Mouse (Mus musculus): ENCODE measurements at regions not wholly inside any gene's neighbourhood (a gene's known extent, or its start where the extent isn't known, plus 50 kb on each side); places are given as distances from the start of the nearest gene placed in this dataset.

DNA sequence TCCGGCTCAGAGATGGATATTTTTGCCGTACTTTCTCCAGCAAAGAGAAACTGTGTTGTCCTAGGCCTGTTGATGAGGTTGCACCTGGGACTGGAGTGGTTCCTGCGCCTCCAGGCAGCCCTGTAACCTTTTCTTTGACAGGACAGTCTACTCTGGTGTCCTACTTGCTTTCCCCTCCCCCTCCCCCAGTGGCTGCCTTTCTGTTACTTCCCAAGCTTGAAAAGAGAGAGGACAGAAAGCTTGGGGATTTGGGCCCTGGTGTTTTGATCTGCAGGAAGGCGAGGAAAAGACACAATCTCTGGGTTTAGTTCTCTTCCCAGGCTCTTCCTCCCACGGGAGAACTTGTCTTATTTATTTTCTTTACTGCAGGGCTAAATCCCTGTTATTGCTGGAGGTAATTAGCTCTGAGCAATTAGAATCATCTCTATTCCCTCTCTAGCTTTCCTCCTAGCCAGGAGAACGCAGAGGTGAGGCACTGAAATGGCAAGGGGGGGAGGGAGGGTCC is 333.2 kb upstream of the Auts2 start:
- no peak for ATAC-seq (replicated peaks; ENCODE audit: low read depth, poor library complexity, severe bottlenecking)

DNA sequence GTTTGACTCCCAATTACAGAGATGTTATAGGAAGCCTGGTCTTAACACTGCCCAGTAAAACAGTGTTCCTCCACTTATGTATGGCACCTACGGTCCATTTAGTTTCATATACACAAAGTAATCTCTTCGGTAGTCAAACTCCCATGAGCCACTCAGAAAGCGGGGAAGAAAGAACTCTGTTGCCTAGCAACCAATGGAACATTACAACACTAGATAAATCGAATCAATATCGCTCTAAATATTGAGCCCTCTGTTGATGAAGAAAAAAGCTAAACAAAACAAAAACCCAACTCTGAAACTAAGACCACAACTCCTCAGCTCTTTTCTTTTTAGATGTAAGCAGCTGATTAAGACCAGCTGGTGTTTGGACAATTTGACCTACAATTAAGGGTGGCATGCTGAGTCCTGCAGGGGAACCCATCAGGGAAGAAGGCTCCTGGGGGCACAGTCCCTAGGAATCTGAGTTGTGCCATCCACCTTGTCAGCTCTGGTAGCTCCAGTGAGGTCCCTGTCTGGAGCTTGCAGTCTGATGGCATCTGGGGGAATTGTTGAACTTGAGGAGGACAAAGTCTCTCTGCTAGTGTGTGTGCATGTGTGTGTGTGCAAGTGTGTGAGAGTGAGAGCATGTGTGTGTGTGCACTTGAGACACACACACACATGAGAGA is 315.8 kb upstream of the Auts2 start:
- ATAC-seq (replicated peaks; ENCODE audit: low read depth, poor library complexity, severe bottlenecking), result no peak

DNA sequence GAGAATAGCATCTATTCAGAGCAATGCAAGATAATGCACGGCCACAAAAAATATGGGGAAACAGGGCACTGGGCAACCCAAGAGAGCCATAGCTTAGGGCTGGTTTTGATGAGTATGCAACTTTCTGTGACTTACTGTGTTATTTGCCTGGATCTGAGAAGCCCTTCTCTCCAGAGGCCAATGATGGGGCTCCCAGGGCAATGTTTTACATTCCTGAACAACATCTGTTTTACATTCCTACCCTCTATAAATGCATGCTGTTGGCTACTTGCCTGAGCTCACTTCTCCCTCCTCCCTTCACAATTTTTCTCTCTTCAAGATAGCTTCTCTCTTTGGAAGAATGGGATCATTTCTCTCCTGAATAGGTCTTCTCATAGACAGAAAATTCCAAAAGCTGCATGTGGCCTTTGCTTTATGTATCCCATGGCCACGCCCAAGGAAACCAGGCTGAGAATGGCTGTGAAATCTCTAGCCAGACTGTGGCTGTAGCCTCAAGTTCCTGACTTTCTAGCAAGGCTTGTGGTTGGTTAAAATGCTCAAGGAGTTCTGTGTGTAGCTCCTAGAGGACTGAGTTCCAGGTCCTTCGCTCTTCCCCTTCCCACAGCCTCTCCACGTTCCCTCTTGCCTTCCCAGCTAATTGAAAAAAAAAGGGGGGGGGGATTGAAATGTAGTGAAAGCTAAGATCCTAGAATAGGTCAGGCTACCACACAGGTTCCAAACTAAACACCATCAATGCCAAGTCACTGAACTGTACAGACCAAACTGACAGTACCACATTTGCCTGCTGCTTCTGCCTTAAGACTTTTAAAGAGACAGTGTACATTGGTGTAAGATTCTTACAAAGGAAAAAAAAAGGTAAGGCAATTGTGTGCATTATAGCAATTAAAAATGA is 312.7 kb upstream of the Auts2 start:
- ATAC-seq (replicated peaks; ENCODE audit: low read depth, poor library complexity, severe bottlenecking), result no peak

DNA sequence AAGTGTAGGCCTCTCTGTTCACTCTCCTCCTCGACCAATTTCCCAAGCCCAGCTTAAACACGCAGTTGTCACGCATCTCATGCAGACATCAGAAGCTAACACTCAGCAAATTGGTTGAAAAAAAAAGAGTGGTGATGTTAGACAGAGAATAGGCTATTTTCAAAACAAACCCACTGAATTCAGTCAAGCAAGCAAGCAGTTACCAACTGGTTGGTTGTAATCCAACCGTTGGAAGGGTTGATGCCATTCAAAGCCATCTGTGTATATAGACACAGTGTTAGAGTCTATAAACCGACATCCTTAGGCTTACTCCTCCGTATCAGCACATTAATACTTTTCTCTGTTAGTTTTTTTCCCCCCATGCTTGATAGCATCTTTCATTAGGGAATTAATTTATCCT is 307.6 kb upstream of the Auts2 start:
- no peak for ATAC-seq (replicated peaks; ENCODE audit: low read depth, poor library complexity, severe bottlenecking)

DNA sequence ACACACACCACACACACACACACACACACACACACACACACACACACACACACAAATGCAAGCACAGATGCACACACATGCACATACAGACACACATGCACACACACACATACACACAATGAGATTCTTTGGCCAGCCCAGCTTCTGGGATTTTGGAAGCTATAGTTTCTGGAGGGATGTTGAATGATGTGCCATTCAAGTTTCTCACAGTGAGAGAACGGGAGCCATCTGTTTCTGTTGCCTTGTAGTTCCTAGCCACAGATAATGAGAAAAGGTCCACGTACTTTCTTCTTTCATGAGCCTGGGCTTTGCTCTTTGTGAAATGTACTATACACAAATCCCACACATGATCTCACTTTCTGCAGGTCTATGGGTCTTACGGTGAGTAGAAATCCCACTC is 304.9 kb upstream of the Auts2 start:
- no peak for ATAC-seq (replicated peaks; ENCODE audit: low read depth, poor library complexity, severe bottlenecking)

DNA sequence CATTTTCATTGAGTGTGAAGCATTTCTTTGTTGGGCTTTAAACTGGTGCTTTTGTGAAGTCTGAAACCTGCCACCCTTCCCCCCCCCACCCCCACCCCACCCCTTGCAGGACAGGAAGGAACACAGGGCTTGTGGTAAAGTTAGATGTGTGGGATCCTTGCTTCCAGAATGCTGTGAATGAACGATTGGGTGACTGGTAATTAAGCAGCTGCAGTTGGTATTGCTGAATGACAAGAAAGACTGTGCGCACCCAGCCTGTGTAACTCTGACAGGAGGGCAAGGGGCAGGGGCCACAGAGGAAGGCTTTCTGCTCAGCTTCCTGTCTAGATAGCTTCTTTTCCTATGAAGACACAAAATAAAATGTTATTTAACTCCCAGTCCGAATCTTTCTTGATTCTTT is 300.1 kb upstream of the Auts2 start:
- ATAC-seq (replicated peaks; ENCODE audit: low read depth, poor library complexity, severe bottlenecking), result no peak

DNA sequence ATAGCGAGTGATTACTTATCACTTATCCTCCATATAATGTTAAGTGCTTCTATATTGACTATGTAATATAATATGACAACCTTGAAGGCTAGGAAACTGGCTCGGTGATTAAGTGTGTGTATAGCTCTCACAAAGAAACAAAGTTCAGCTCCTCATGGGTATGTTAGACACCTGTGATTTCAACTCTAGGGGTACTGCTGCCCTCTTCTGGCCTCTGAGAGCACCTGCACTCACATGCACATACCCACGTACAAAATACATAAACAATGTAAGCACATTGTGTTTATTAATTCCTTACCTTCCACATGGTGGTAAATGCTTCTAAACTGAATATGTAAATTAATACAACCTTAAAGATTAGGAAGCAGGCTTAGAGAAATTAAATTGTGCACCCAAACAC is 298.6 kb upstream of the Auts2 start:
- no peak for ATAC-seq (replicated peaks; ENCODE audit: low read depth, poor library complexity, severe bottlenecking)

DNA sequence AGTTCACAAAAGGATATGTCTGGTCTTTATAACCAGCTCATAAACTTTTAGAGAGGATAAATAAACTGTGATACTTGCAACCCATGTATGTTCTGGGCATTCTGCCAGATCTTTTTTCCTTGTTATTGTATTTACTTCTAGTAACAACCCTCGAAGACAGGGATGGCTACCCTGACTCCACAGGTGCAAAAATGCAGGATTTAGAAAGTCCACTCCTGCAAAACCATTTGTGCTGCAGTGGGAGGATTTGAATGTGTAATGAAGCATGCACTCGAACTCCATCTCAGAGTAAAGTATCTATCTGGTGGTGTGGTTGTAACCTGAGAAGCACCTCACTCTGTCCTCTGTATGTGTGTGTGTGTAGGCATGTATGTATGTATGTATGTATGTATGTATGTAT is 294.3 kb upstream of the Auts2 start:
- no peak for ATAC-seq (replicated peaks; ENCODE audit: low read depth, poor library complexity, severe bottlenecking)

DNA sequence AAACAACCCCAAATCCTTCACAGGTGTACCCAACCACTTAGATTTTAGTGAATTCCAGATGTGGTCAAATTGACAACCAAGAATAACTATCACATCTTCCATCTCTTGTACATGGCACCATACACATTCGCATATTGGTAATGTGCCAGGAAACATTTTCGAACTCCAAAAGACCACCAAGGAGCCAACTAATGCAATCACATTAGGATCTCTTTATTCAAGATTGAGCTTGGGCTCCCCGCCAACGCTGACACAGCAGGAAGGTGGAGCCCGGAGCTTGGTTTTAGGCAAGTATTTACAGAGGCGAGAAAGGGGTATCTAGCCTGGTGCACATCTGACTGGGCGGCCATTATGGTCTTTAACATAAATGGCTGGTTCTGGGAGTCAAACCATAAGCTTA is 285.8 kb upstream of the Auts2 start:
- ATAC-seq (replicated peaks; ENCODE audit: low read depth, poor library complexity, severe bottlenecking), result no peak

DNA sequence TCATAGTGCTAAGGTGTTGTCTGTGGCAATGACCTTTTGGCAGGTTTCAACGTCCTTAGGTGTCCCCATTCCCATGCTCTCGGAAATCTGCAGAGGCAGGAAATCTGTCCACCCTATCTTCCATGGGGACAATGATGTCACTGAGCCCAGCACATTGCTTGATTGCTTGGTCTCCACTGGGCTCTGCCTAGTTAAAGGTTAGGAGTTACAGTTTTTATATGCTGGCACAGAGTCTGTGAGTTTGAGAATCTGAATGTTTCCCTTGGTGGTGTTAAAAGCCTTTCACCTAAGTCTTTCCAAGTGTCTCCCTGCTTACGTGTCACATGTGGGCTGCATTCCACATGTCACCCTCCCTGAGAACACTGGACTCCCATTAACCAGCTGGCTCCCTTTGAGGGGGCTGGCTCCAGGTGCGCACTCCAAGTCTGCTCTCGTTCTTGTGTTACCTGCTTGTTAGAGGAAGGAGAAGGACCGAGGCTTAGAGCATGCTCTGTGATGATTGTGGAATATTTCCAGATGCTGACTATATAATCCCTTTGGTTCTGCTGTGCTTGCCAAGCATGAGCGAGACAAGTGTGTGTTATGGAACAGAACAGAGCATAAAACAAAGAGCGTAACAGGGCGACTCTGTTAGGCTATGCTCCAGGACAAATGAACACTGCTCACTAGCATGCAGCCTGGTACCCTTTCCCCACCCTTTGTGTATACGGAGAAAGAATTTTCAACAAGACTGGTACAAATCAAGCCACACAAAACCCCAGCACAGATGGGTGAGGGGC is 284.6 kb upstream of the Auts2 start:
- ATAC-seq (replicated peaks; ENCODE audit: low read depth, poor library complexity, severe bottlenecking), result no peak

DNA sequence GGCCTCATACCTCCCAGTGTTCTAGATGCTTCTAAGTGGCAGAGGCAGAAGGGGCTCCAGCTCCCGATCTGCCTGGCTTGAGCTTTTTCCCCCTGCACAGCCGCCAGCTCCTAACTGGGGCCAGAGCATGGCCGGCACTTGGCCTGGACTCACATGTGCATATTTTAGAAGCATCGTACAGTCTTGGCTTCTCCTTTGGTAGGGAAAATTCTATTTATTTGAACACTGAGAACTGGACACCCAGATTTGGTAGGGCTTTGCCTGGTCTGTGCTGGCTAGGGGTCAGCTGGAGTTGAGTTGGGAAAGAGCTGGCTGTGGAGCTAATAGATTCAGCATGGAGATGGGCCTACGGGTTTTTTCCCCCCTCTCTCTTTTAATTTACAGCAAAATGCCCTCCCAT is 282.9 kb upstream of the Auts2 start:
- ATAC-seq (replicated peaks; ENCODE audit: low read depth, poor library complexity, severe bottlenecking), result no peak

DNA sequence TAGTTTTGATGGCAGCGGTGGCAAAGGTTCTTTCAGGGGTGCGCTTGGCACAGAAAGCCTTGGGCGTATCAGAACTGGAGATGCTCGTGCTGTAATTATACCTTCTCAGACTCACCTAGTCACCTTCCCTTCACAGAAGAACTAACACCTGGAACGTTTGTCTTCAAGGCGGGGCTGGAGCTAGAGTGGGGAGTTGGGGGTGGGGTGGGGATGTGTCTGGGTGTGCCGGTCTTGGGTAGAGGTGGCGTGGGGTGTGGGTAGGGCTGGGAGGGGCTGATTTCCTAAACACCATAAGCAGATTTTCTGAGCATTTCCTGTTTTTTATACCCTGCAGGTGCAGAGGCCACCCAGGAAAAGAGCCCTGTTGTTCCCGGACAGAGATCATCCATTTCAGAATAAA is 274.5 kb upstream of the Auts2 start:
- ATAC-seq (replicated peaks; ENCODE audit: low read depth, poor library complexity, severe bottlenecking), result no peak

DNA sequence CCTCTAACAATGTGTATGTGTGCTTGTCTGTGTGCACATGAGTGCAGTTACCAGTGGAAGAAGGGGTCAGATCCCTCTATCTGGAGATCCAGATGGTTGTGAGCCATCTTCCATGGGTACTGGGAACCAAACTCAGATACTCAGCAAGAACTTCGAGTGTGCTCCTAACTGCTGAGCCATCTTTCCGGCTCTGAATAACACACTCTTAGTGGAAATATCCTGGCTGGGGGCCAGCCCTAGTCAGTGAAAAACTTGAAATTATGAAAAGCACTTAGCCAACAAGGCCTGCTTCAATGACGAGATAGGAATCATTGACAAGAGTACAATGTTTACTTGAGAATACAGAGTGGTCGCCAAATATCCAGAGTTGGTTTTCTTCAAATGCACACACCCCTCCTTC is 266.0 kb upstream of the Auts2 start:
- ATAC-seq (replicated peaks; ENCODE audit: low read depth, poor library complexity, severe bottlenecking), result no peak

DNA sequence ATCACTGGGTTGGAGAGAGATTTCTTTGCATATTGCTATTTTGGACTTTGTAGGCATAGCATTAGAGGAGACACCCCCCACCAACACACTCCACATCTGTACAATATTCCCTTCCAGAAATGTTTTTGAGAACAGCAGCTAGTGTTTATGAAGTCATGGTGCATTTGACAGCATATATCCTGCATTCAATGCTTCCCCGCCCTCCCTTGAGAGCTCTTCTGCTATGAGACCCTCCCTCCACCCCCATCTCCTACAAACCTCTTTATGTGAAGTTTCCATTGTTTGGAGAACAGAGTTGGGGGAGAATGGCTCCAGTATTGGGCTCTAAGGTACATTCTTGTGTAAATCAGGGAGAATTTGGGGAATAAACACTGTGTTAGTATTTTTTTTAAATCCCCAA is 252.9 kb upstream of the Auts2 start:
- ATAC-seq (replicated peaks; ENCODE audit: low read depth, poor library complexity, severe bottlenecking), result no peak

DNA sequence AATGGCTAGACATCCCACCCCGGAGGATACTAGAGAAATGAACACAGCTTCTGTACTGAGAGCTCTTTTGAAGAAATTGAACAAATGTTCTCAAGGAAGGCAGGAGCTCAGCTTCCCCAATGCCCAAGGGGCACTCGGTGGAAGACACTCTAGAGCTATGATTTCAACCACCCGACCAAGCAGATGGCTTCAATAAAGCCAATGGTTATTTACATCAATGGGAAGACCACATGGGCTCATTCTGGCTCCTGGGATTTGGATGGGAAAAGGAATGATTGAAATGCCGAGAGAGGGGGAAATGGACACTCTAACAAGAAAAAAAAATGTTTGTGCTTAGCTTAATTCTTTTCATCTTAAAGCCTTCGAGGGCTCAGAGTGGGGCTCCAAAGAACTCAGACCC is 249.3 kb upstream of the Auts2 start:
- ATAC-seq (replicated peaks; ENCODE audit: low read depth, poor library complexity, severe bottlenecking), result no peak

DNA sequence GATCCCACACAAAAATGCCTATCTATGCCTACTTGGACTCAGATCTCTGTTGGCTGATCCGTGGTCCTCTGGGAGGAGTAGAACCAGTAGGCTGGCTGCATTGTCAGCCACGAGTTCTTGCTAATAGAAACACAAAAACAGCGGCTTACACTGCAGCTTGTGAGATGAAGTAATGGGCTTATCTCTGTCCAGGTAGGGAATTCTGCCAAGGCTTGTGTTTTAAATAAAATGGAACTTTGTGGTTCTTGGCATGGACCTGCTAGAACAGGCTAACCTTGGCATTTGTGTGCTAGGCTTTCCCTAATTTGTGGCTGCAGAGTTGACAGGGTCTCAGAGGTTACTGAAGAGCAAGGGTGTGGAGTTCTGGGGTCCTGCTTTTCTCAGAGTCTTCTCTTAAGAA is 242.1 kb upstream of the Auts2 start:
- ATAC-seq (replicated peaks; ENCODE audit: low read depth, poor library complexity, severe bottlenecking), result no peak

DNA sequence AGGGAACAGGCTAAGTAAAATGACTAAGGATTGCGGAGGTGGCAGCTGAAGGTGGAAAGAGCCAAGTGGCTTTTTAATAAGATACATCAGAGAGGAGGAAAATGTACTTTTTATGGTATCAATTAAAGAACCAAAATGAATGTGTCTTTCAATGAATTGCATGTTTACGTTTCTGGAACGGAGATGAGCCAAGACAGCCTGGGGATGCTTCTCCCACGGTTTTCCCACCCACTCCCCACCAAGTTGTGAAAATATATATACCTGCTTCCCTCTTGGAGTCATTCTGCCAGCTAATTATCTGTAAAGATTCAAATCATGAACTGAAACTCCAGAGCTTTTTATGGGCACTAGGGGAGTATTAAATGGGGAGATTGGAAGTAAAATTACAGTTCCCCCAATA is 241.6 kb upstream of the Auts2 start:
- no peak for ATAC-seq (replicated peaks; ENCODE audit: low read depth, poor library complexity, severe bottlenecking)

DNA sequence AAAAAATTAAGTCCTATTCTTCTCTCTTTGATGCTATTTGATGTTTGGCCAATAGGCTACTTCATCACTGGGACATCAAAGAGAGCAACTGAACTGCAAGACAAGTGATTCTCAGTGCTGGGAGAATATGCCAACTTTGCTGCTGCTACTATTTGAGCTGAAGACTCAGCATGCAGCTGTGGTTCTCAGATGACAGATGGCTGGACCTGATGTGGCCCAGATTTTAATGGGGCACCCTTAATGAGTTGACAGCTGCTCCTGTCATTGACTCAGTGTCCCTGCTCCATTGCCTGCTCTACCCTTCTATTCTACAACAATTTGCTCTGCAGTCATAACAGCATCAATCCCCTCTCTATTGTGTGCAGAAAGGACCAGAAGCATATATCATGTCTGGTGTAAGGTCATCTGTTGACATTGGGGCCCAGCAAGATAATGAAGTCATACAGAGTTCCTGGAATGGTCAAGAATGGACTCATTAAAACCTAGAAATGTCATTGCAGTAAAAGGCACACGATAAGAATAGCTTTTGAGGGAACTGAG is 231.1 kb upstream of the Auts2 start:
- ATAC-seq (replicated peaks; ENCODE audit: low read depth, poor library complexity, severe bottlenecking), result no peak

DNA sequence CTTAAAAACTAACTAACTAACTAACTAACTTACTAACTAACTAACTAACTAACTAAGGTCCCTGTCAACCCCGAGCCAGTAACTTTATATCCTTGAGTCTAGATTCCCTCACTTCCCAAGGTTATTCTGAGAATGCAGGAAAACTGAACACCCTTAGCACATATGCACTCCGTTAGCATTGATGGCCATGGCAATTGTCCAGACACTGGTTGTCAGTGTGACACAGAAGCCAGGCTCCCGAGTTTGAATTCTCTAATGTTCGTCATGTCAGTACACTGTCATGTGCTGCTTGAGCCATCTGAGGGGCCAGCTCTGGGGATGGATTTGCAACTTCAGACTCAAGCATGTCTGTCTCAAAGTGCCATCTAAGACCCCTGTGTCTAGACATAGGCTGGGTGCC is 217.3 kb upstream of the Auts2 start:
- no peak for ATAC-seq (replicated peaks; ENCODE audit: low read depth, poor library complexity, severe bottlenecking)

DNA sequence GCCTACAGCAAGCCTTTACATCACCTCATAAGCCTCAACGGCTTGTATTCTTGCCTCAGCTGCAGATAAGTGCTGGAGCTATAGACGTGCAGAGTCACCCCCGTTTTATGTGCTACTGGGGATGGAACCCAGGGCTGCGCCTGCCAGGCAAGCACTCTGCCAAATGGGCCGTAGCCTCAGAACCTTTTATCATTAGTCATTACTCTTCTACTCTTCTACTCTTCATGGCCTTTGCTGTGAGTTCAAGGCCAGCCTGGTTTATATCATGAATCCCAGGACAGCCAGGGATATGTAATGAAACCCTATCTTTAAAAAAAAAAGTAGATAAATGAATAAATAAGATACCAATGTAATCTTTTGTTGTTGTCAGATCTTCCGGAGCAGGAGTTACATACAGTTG is 216.6 kb upstream of the Auts2 start:
- no peak for ATAC-seq (replicated peaks; ENCODE audit: low read depth, poor library complexity, severe bottlenecking)

DNA sequence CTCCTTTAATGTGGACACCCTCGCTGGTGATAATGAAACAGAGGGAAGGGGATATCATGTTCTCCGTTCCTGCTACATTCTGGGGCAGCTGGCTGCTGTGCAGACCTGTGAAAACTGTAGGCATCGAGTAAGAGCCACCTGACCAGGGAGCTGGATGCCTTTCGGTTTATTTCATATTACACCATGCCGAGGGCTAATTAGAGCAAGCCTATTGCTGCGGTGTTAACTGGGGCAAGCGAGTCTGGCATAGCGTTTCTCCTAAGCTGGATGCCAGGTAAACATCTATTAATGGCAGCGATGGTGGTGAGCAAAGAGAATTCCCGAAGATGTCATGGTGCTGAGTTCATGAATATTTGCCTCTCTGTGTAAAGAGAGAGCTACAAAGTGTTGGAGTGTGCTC is 215.8 kb upstream of the Auts2 start:
- ATAC-seq (replicated peaks; ENCODE audit: low read depth, poor library complexity, severe bottlenecking), result no peak
